Mouse (Mus musculus) c-Kit-positive CD71-positive TER-119-negative erythroid progenitor cells, embryonic 14.5 days (primary cell): ENCODE measurements around the gene Golph3.
A peak's percentile ranks its signal among the peaks of the same experiment; 100 is the strongest.

Source experiments
- DNase-seq: peaks from one replicate; pipeline ENCODE4 v3.0.0-alpha.2; 2013; ENCODE audit warnings: low read depth

Golph3 gene

DNA sequence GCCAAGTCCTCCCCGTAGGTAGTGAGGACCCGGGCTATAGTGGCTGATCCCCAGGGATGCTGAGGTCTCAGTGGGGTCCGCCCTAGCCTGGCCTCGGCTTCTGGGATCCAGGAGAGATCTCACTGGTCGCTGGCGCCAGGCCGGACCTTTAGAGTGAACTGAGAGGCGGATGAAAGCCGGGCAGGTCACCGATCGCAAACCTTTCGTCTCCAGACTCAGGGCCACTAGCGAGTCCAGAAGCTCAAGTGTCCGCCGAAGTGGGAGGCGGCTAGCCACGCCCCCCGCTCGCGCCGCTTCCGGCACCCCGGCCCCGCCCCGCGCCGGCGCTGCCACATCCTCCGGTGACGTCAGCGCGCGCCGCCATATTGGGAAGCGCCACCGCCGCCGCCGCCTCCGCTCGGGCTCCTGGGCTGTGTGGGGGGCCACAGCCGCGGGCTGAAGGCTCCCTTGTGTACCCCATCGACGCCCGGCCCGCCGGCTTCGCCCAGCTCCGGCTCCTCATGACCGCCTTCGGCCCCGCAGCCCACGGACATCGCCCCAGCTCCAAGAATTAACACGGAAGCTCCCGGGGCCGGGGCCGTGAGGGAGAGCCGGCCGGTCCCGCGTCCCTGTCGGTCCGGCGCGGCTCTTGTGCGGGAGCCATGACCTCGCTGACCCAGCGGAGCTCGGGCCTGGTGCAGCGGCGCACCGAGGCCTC is at the start of gene Golph3:
Golph3 (plus strand) TSS at position 360 of the 697 bp plus-strand sequence.
- DNase-seq = peak; percentile 80

DNA sequence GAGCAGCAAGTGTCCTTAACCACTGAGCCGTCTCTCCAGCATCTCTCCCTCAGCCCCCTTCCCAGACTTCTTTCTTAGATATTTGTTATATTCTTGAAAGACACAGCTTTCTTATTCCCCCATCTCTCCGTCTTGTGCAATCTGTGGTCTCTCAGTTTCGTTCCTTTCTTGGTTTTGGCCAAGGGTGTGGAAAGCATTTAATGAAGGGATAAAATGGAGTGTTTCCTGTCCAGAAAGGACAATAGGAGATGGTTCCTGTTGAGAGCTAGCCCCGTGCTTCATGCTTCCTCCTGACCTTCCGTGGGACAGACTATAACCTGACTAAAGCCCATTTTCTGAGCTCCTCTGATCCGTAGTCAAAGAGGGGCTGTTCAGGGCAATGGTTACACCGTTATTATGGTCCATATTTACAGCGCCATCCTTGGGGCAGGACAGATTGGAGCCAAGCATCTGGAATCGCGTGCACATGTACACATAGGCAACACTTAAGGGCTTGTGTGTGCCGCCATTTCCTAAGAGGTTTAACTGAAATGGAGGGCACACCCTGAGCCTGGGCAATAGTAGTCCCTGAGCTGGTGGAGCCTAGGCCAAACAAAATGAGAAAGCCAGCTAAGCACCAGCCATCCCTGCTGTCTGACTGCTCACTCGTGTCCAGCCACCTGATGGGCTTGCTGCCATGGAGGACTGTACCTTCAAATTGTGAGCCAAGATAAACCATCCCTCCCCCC is 47.8 kb upstream of the Golph3 start:
- no peak for DNase-seq

GRCm38 (mm10) chr15:12274053-12274769 is 47.0 kb upstream of the Golph3 start:
- DNase-seq = no peak

DNA sequence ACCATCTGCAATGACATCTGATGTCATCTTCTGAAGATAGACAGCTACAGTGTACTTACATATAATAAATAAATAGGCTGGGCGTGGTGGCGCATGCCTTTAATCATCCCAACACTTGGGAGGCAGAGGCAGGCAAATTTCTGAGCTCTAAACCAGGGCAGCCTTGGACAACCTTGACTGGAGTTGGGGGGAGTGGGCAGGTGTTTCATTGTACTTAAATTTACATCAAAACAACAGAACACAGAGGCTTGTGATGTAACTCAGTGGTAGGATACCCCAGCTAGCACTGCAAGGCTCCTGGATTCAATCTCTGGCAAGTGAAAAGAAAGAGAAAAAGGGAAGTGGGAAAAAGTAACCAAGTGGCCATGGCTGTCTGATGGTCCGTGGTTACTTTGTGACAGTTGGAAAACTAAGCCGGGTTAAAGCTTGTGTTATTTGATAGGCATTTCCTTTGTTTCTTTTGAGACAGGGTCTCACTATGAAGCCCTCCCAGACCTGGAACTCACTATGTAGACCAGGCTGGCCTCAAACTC is 46.1 kb upstream of the Golph3 start:
- DNase-seq = no peak

DNA sequence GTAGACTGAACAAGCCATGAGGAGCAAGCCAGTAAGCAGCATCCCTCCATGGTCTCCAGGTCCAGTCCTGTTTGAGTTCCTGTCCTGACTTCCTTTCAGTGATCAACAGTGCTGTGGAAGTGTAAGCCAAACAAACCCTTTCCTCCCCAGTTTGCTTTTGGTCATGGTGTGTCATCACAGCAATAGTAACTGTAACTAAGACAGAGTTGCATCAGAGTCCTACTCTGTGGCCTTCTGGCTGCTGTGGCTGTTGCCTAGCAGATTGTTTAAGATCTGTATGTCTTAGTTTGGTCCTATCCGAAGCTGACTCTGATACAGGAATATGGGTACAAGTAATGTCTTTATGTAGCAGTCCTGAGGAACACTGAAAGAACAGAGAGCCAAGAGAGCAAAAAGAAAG is 41.4 kb upstream of the Golph3 start:
- DNase-seq = no peak

- DNase-seq = no peak
Measured at GRCm38 (mm10) chr15:12284794-12285534, 36.3 kb upstream of the Golph3 start.

DNA sequence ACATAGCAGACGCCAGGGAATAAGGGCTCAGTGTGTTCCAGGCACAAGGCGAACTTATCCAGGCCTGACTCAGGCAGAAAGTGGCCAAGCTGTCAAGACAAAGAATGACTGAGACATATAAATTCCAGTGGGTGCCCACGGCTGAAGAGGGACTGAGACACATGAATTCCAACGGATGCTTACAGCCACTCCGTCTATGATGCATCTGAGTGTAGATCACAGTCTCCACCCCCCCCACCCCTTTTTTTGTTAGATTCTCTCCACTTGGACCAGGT is 35.8 kb upstream of the Golph3 start:
- no peak for DNase-seq

DNA sequence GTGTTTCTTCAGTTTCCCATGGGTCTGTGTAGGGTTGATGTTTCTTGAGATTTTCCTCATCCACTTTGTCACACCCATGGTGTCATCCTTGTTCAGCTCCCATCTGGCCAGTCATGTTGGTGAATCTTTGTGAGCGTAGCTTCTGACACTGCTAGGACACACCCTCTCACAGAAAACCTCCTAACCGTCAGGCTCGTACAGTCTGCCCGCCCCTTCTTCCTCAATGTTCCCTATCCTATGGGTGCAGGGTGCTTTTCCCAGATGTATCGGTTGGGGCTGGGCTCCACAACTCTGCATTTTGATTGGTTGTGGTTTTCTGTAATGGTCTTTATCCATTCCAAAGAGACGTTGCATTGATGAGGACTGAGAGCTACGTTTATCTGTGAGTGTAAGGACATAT is 30.9 kb upstream of the Golph3 start:
- no peak for DNase-seq

DNA sequence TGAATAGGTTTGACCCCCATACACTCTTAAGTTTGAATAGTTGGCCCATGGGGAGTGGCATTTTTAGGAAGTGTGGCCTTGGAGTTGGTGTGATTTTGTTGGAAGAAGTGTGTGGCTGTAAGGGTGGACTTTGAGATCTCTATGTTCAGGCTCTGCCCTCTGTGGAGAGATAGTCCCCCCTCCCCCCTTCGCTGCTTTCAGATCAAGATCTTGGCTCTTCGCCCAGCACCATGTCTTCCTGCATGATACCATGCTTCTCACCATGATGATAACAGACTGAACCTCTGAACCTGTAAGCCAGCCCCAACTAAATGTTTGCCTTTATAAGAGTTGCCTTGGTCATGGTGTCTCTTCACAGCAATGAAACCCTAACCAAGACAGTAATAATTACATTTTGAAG is 29.5 kb upstream of the Golph3 start:
- DNase-seq = no peak

DNA sequence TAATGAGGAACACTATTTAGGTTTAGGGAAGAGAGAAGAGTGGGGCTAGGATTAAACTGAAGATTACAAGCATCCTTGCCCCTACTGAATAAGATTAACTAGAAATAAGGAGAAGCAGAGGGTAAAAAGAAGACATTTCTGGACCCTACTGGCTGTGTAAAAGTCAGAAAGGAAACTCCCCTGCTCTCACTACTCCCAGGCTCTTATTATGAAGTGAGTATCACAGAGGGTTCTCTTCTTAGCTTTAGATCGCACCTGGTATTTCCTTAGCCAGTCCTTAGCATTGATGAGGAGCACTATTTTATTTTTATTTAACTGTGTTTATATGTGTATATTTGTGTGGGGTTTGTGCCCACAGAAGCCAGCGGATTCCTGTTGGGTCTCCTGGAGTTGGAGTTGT is 25.0 kb upstream of the Golph3 start:
- no peak for DNase-seq

DNA sequence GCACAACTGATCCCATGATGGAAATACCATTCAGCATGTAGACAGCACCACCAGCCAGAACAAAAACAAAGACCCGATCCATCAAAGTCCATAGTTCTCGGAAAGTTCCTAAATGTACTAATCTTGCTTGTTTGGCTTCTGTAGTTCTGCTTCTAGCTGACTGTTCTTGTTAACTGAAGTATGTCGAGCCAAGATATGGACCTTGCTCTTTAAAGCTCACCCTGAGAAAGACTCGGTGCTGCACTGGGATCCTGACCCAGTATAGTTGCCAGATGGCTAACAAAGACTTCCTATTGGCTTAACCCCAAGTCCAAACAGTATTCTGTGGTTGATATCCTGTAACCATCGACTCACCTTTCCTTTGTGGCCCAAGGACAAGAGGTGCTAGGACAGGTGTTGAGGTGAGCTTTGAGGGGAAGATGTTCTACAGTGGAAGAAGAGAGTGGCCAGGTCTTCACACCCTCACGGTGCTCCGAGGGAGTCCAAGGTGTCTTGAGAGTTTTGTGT is 23.0 kb upstream of the Golph3 start:
- DNase-seq = no peak

- no peak for DNase-seq
Measured at GRCm38 (mm10) chr15:12301771-12302170, 19.5 kb upstream of the Golph3 start.

- DNase-seq = no peak
Measured at GRCm38 (mm10) chr15:12306188-12307071, 14.8 kb upstream of the Golph3 start.

GRCm38 (mm10) chr15:12307114-12307513 is 14.1 kb upstream of the Golph3 start:
- no peak for DNase-seq

DNA sequence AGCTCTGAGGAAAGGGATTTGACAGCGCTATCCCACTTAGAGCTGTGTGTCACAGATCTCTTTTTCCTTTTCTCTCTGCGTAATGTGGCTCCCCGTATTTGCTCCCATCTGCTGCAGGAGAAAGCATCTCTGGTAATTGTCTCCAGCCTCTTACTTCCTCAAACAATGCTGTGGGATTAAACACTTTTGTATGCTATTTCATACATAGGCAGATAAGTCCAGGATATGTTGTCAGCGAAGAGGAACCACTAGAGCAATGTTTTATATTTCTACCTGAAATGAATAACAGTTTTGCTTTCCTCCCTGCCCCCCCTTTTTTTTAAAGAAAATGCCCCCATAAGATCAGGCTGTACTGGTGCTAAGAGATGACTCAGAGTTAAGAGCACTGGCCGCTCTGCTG is 12.7 kb upstream of the Golph3 start:
- DNase-seq = no peak

GRCm38 (mm10) chr15:12310676-12311075 is 10.6 kb upstream of the Golph3 start:
- DNase-seq = no peak

DNA sequence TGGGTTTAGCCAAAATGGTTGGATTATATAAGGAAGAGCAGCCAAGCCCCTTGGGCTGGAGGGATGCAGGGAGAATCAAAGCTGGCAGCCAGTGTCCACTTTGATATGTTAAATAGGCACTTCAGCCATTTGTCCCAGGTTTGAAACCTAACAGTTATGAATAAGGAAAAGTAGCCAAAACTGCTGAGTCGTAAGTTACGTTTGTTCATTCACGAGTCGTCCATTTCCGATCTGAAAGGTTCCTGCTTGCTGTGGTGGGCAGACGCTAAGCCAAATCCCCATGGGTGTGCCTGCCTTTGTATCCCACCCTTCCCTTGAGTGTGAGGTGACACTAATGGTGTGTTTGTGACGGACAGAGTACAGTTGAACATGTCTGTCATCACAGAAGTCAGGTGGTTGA is 9.8 kb upstream of the Golph3 start:
- no peak for DNase-seq

GRCm38 (mm10) chr15:12313255-12313654 is 8.0 kb upstream of the Golph3 start:
- no peak for DNase-seq

DNA sequence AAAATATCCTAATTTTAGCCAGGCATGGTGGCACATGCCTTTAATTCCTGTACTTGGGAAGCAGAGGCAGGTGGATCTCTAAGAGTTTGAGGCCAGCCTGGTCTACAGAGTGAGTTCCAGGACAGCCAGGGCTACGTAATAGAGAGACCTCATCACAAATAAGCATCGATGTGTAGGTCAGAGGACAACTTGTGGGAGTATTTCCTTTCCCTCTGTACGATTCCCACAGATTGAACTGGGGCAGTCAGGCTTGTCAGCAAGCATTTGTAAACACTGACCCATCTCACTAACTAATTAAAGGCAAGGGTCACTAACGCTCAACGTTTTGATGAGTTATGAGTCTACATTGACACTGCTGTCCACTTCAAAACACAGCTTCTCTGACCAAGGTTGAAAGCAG is 6.7 kb upstream of the Golph3 start:
- DNase-seq = no peak

DNA sequence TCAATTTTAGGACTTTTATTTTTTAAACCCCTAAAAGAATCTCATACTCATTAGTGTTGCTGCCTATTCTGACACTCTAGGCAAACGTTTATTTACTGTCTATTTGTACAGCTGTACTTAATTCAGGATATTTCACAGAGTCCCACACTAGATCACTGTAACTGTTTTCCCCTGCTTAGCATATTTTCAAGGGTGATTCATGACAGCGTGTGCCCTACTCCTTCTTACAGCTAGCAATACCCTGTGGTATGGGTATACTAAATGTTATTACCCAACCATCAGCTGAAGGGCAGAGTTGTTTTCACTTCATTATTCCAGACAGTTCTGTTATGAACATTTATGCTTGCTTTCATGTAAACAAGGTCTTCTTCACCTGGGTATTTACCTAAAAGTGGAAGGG is 5.3 kb upstream of the Golph3 start:
- DNase-seq = no peak

- no peak for DNase-seq
Measured at GRCm38 (mm10) chr15:12317290-12317689, 4.0 kb upstream of the Golph3 start.
